Comparison of ENCODE assay signal across 8 mouse cellular contexts in the genomic region with DNA sequence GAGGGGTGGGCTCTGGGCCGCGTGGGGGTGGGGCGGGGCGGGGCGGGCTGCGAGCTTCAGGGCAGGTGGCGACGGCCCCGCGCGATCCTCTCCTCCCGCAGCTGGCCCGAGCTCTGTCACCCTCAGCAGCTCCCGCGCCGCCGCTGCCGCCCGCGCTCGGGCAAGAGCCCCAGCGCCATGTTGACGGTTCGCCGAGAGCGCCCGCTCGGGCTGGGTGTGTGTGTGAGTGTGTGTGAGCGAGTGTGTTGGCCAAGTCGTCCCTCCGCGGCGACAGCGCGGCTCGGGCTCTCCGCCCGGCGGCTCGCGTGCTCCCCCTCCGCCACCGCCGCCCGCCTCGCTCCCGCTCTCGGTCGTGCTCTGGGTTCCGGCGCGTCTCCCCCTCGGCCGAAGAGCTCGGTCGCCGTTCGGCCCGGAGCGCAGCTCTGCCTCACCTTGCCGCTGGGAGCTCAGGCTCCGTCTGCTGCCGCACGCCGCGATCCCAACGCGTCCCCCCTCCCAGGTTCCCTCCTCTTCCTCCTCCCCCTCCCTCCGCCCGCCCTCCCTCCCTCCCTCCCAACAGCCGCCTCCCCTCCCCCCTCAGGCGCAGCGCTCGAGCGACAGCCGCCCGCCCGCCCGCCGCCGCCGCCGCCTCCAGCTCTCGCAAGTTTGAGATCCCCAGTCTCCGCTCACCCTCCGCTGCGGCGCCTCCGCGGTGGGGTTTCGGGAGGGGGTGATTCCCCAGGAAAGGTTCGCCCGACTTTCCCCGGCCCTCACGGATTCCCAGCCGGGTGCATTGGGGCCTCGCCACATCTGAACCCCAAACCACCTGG.
DNase-seq lines count a peak whose midpoint lies in the region; ATAC-seq and TF ChIP-seq lines count a peak whose summit lies in the region.

No protein-coding gene starts in this region.

- no peaks in the 10 kb centered on the region for H3K36me3 ChIP-seq in forebrain, embryonic 15.5 days
- no peaks in the 10 kb centered on the region for H3K36me3 ChIP-seq in hindbrain, embryonic 14.5 days (replicated peaks; ENCODE audit: control insufficient read depth, insufficient read depth)
- H3K36me3 ChIP-seq in small intestine, adult 2 months (ENCODE audit: control insufficient read depth, insufficient read depth, low read length) = no peaks in the 10 kb centered on the region

- peak overlapping the region; percentile 77 for H3K9ac ChIP-seq in forebrain, embryonic 15.5 days (replicated peaks)
- H3K9ac ChIP-seq in hindbrain, embryonic 14.5 days = peak overlapping the region; percentile 80

- H3K4me1 ChIP-seq in forebrain, embryonic 15.5 days = peaks cover 26% of the 10 kb centered on the region
- peaks cover 6% of the 10 kb centered on the region for H3K4me1 ChIP-seq in hindbrain, embryonic 14.5 days (replicated peaks; ENCODE audit: control insufficient read depth, insufficient read depth, low read length)
- H3K4me1 ChIP-seq in small intestine, adult 2 months (ENCODE audit: control insufficient read depth, insufficient read depth, insufficient read length, low read length) = peaks cover 2% of the 10 kb centered on the region; the same call in 1 of the 2 replicates

- intact Hi-C loops in left cerebral cortex, postnatal 36 days (cut with DNase I) = no loop called here

- no peak for TF ChIP-seq CTCF in small intestine, adult 2 months (IDR thresholded peaks at IDR 0.05; ENCODE audit: extremely low read depth, insufficient read length, insufficient replicate concordance, low read depth, low read length)

- peak overlapping the region; percentile 67 for H3K4me2 ChIP-seq in forebrain, embryonic 15.5 days (replicated peaks)
- peak overlapping the region; percentile 62 for H3K4me2 ChIP-seq in hindbrain, embryonic 14.5 days (replicated peaks)

- peak; percentile 41 for ATAC-seq in forebrain, embryonic 15.5 days (replicated peaks)
- peak; percentile 34; the same call in 1 of the 2 replicates for ATAC-seq in hindbrain, embryonic 14.5 days (ENCODE audit: low FRiP score)
- peak; percentile 47 for ATAC-seq in megakaryocyte progenitor cell, adult 5-6 weeks (replicated peaks; ENCODE audit: poor library complexity)
- no peak for ATAC-seq in monocyte, adult 5-6 weeks (replicated peaks; ENCODE audit: insufficient number of reproducible peaks, low FRiP score, low TSS enrichment, poor library complexity, severe bottlenecking)

- DNase-seq in R1 (ENCODE audit: low read depth, low spot score) = peak; percentile 55
- DNase-seq in cerebellum, adult 18-20 months = peak; percentile 59 to 70
- DNase-seq in hindbrain, embryonic 14.5 days (ENCODE audit: low spot score) = peak; percentile 57
- DNase-seq in left cerebral cortex, postnatal 36 days (ENCODE audit: low spot score in 2 of 2) = peak; percentile 56 to 62

- peak overlapping the region; percentile 92 for H3K27ac ChIP-seq in forebrain, embryonic 15.5 days (replicated peaks)
- peak overlapping the region; percentile 93 for H3K27ac ChIP-seq in hindbrain, embryonic 14.5 days
- H3K27ac ChIP-seq in small intestine, adult 2 months (ENCODE audit: insufficient read depth, low read depth, low read length) = peak overlapping the region; percentile 89

- H3K9me3 ChIP-seq in forebrain, embryonic 15.5 days = no peaks in the 10 kb centered on the region
- H3K9me3 ChIP-seq in hindbrain, embryonic 14.5 days (ENCODE audit: control insufficient read depth, low read length) = no peaks in the 10 kb centered on the region

- WGBS in forebrain, embryonic 15.5 days = 4% methylated on average over 47 of the region's 97 CpGs
- WGBS in hindbrain, embryonic 14.5 days = 1% methylated on average over 36 of the region's 97 CpGs
- 11% methylated on average over 67 of the region's 97 CpGs for WGBS in small intestine, adult 2 months

- peak; percentile 75 for TF ChIP-seq POLR2A in small intestine, adult 2 months (IDR thresholded peaks at IDR 0.05; ENCODE audit: low read depth, low read length)

- H3K27me3 ChIP-seq in forebrain, embryonic 15.5 days = peaks cover 30% of the 10 kb centered on the region; the same call in 1 of the 2 replicates
- peaks cover 85% of the 10 kb centered on the region for H3K27me3 ChIP-seq in hindbrain, embryonic 14.5 days (ENCODE audit: control insufficient read depth, insufficient read depth, low read length)
- H3K27me3 ChIP-seq in small intestine, adult 2 months (ENCODE audit: control insufficient read depth, insufficient read depth, low read length) = no peaks in the 10 kb centered on the region

- H3K4me3 ChIP-seq in forebrain, embryonic 15.5 days = peak overlapping the region; percentile 70
- H3K4me3 ChIP-seq in hindbrain, embryonic 14.5 days (replicated peaks; ENCODE audit: low read length) = peak overlapping the region; percentile 62
- peak overlapping the region; percentile 100 for H3K4me3 ChIP-seq in small intestine, adult 2 months (ENCODE audit: low read depth, low read length)
